Mouse (Mus musculus): ENCODE data around the gene Olfr1360.

The Olfr1360 gene

DNA sequence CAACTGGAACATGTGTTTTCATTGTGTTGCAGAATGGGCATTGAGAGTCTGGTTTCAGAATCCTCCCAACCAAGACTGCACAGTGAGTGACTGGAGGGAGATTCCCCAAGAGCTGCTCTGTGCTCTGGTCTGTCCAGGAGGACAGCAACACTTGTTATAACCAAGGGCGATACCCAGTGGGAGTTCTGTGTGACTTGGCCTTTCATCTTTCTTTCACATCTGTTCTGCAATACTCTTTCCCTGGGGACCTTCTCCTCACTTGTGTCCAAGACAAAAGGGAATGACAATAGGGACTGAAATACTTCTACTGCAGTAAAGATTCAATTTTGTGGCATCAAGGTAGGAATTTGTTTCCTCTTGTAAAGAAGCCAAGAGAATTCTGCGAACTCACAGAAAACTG, 34.8 kb downstream of the Olfr1360 start, which contains the start of gene Olfr11:
Gene Olfr11 (minus strand): TSS at position 101 of the 400 bp plus-strand sequence.
- DNase-seq (ENCODE audit: low read depth): no peak

All from c-Kit-positive CD71-positive TER-119-negative erythroid progenitor cells, embryonic 14.5 days (primary cell).